Mouse (Mus musculus): ENCODE results near the gene Hsd17b2.
A peak's percentile ranks its signal among the peaks of the same experiment; 100 is the strongest.

Gene Hsd17b2

DNA sequence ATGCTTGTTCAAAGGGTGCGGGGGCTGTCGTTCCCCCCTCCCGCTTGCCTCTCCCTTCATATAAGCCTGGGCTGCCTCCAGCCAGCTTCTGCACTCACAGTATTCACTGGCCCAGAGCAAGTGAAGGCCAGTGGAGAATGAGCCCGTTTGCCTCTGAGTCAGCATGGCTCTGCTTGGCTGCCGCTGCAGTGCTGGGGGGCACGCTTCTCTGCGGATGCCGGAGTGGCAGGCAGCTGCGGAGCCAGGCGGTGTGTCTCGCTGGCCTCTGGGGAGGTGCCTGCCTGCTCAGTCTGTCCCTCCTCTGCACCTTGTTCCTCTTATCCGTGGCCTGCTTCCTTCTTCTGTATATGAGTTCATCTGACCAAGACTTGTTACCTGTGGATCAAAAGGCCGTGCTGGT lies at the start of gene Hsd17b2:
TSS of gene Hsd17b2 (plus strand) at position 46 of the 400 bp plus-strand sequence.
- no peak for DNase-seq (ENCODE audit: low spot score in 2 of 2)

DNA sequence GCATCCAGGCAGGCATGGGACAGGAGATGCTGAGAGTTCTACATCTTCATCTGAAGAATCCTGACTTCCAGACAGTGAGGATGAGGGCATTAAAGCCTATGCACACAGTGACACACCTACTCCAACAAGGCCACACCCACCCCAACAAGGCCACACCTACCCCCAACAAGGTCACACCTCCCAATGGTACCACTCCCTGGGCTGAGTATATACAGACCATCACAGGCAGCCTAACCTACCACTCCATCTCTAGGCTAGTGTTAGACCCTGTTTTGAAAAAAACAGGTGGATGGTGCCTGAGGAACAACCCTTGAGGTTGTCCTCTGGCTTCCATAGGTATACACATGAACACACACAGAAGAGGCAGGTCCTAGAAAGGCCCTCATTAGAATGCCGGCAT lies 49.4 kb upstream of the Hsd17b2 start:
- DNase-seq (ENCODE audit: low spot score in 2 of 2), result no peak

DNA sequence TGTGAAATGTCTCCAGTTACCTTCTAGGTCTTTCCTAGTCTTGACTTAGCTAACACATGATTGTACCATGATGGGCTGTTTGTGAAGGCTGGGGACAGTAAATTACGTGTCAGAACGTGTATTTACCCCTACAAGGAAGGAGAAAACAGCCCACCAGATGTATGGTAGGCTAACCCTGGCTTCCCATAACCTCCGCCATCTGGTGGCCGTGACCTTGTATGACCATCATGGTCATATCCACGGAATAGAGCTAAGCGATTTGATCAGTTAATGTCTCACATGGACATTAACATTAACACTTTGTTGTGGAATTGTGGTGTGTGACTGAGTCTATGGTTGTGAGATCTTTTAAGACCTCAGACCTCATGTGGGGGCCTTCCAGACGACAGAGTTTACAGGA lies 42.7 kb upstream of the Hsd17b2 start:
- no peak for DNase-seq (ENCODE audit: low spot score in 2 of 2)

DNA sequence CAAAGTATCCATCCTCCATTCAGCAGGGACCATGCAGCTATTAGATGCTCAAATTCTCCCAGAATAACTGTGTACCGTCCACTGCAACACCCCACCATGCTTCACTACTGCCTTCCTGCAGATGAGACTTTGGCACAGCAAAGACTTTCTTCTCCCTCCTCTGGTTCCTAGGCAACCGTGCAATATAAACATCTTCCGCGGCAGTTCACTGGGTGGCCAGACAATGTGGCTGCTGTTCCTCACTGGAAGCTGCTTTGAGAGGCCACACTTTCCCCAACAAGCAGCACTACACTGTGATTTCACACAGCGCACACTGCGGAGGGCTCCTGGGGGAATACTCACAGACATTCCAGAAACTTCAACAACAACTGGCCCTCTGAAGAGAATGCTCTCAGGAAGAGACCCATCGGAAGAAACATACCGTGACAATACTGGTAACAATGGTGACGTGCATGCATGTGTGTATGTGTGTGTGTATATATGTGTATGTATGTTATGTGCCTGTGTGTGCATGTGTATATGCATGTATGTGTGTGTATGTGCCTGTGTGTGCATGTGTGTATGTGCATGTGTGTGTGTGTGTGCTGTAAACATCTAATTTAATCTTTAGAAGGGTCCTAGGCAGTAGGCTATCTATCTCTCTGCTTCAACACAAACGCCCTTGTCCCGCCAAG lies 41.2 kb upstream of the Hsd17b2 start:
- DNase-seq (ENCODE audit: low spot score in 2 of 2), result peak; percentile 11 to 30

DNA sequence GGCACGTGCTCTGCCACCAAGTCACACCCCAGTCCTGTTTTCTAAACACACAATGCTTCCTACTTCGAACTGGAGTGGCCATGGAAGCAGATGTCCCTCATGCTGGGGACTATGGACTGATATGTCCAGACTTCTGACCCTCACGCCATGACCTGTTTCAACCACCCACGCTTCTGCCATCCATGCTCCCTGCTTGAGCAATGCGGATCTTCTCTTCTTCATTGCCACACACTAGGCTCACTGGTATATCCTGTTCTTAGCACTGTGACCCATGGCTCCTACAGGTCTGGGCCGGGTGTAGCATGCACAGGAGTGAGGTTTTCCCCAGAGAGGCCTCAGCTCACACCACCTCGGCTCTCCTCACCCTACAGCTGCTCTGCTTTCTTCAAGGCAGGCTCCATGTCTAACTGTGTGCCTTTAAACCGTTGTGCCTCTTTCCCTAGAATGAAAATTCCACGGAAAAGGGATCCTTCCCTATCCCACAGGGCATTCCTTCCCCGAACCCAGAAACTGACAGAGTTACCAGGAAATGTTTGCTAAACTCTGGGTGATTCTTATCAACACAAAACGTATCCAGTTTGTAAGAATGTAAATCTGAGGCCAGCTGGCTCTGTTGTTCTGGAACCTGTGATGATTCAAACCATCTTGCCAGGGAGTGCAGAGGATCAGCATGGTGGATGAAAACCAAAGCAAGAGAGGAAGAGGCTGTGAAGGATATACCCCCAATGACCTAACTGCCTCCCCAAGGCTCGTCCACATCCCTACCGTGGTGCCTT lies 34.2 kb upstream of the Hsd17b2 start:
- no peak for DNase-seq (ENCODE audit: low spot score in 2 of 2)

DNA sequence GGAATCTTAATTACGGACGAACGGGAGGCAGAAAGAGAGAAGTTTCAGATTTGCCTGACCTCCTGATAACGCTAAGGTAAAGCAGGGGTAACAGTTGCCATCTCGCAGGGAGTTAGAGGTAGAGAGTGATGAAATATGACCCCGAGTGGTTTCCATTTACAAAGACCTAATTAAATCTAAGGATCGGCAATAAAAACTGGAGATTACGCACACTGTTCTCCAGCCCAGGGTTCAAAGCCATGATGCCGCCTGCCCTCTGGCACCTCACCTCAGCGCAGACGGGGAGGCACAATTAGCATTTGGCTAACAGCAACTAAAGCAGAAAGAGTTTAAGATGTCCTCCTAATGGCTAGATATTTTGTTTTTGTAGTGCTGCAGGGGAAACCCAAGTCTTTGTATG lies 31.2 kb upstream of the Hsd17b2 start:
- no peak for DNase-seq (ENCODE audit: low spot score in 2 of 2)

DNA sequence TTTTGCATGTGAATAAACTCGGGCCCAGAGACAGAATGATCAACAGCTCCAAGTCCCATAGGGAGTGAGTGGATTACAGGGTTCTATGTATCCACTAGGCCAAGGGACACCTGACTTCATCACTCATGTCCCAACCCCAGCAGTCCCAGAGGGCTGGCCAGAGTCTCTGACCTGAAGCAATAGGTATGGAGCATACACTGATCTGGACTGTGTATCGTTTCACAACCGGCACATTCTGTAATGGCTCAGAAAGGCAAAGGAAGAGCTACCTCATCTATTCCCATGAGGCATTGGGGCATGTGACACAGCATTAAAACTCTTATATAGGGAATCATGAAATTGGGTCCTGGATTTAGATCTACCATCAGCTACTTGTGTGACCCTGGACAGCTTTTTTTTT lies 29.1 kb upstream of the Hsd17b2 start:
- DNase-seq (ENCODE audit: low spot score in 2 of 2), result no peak

DNA sequence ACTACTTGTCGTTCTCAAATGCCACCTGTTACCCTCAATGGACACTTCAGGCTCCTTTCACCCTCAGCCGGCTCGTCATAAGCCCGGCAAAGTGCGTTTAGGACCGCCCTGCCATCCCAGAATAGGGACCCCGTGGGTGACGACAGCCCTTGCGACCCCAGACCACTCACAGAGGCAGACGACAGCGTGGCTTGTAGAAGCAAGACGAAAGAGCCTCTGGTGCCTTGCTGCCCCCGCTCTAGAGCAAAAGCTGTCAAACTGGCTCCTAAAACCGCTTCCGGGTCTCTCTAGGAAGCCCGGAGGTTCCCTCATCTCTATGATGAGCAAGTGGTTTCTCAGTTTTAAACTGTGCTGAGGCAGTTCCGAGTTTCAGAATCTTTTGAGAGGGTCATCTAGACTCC lies 28.3 kb upstream of the Hsd17b2 start, which contains the start of gene Sdr42e1:
TSS of gene Sdr42e1 (minus strand) at position 260 of the 401 bp plus-strand sequence.
- peak; percentile 9 to 20 for DNase-seq (ENCODE audit: low spot score in 2 of 2)

DNA sequence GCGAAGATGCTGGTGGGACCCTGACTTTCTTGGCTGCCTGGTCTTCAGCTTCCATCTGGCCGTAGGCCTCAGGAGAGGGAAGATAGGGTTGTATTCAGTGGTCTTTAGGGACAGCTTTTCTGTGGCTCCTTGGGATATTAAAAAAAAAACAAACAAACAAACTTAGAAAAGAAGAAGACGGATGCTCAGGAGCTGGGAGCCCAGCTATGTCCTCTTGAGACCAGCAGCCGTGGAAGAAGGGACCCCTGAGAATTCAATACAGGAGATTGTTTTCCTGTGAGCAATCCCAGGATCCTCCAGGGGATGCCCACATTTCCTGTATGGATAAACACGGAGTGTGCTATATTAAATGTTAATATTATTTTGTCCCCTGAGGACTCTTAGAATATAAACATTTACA lies 26.5 kb upstream of the Hsd17b2 start:
- DNase-seq (ENCODE audit: low spot score in 2 of 2), result no peak

DNA sequence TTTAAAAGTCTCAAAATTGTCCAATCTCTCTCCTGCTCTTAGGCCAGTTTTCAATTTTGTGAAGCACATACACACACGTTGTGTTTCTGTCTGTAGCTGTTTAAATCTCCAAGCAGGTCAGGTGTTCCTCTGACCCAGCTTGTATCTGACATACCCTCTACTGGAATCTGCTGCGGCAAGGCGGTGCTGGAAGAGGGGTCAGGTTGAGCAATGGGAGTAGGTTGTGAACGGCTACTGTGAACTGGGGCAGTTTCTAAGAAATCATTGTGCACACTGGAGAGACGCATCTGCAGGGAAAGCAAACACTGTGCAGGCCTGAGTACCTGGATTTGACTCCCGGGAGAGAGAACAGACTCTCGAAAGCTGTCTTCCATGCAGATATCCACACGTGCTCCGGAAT lies 25.2 kb upstream of the Hsd17b2 start:
- DNase-seq (ENCODE audit: low spot score in 2 of 2), result no peak

DNA sequence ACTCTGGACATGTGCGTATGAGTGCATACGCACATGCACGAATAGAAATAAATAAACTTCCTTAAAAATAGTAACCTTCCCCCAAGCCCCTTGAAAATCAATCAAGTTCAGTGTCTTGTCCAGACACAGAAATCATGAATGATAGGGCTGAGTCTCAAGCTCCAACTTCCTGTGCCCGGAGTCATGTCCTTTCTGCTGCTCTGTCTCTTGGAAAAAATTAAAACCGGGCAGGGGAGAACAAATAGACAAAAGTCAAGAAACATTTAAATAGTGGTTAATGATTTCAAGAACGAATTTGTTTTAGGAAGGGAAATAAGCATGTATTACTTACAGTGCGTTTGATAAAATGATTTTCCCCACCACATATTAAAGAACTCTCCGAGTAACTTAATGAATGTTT lies 24.7 kb upstream of the Hsd17b2 start:
- no peak for DNase-seq (ENCODE audit: low spot score in 2 of 2)

DNA sequence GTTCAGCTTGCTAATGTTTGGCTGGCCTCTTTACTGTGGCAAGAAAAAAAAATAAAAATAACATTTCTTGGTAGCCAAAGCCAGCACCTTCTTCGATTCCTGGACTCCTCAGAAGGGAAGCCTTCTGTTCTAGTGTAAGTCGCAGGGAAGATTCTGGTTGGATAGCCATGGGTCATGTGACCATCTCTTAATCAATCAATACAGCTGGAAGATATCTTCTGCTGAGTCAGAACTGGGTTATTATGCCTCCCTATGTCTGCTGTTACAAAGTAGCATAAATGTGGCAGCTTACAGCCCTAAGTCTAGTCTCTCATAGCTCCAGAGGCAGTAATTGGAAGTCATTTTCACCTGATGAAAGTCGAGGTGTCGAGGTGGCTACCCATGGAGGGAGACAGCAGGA lies 23.1 kb upstream of the Hsd17b2 start:
- DNase-seq (ENCODE audit: low spot score in 2 of 2), result no peak

DNA sequence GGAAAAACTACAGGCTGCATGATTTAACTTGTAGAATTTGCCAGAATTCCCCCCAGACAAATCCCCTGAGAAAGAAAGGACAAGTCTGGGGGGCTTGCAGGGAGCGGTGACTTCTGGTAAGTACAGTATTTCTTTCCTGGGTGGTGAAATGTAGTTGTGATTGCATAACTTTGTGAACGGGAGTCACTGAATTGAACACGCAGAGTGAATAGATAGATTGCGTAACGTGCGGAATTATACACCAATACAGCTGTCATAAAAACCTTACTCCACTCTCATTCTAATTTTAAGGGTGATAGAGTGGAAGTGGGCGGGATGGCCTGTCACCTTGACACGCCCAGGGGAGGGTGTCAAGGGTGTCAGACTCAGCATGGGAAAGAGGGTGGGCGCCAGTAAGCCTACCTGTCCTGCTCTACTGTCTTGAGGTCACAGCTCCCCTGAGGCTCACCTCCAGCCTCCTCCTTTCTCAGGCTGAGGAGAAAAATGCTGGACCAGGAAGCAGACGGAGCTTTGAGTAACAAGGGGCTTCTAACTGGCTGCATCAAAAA lies 17.7 kb upstream of the Hsd17b2 start:
- DNase-seq (ENCODE audit: low spot score in 2 of 2), result no peak

DNA sequence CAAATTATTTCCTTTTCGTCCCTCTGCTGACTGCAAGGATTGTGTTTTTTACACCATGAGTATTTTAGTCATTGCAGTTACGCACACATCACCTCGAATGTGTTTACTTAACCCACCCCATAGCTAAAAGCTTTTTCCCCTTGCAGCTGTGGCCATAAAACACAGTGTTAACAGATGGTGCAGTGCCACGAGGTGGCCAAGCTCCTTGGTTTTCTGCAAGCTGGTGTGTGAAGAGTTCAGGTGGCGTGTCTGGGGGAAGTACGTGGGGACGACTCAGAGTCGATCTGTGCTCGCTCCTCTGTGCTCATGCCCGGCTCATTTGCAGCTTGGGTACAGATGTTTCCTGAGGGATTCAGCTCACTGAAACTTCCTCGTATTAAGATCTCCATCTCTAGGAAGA lies 17.2 kb upstream of the Hsd17b2 start:
- no peak for DNase-seq (ENCODE audit: low spot score in 2 of 2)

DNA sequence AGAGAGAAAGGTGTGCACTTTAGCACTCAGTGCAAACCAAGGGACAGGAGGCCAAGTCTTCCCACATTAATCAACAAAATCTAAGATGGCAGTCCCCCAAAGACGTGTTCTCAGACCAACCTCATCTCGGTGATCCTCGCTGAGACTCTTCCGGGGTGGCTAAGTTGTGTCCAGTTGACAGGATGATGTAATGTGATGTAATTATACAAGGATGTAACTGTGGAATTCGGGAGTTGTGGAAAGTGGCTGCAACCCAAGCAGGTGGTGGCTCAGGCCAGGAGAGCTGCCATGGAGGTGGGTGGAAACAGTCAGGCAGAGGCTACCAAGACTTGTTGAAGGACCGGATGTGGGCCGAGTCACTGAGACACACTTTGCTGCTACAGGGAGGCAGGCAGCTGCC lies 13.8 kb upstream of the Hsd17b2 start:
- DNase-seq (ENCODE audit: low spot score in 2 of 2), result no peak

DNA sequence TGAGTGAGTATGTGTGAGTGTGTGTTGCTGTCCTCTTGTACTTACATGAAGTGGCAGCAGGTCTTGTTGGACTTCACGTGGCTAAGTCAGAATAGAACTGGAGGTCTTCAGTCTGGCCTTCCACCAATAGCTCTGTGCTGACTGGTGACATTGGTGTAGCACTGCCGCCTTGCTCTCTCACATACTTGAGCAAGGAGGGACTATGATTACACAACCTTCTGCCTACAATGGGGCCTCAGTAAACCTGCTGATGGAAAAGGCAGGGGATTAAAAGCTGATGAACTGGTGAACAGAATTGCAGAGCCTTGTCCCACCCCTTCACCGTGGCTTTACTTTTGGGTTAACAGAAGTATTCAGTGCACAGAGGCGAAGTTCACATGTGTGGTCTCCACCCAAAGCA lies 9.6 kb upstream of the Hsd17b2 start:
- DNase-seq (ENCODE audit: low spot score in 2 of 2), result no peak

DNA sequence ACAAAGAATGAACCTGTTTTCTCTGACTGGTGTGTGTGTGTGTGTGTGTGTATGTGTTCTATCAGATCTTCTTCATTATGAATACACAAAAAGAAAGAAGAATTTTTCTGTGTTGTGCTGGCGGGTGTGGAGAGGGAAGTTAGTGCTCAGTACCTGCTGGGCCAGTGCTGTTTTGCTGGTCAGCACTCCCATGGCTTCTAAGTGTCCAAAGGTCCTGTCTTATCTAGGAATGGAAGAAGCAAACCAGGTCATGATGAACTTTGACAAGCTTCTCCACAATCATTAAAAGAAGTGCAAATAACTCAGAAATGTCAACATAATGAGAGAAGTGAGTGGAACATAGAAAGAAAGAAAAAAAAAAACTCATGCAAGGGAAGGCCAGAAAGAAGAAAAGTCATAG lies 6.1 kb upstream of the Hsd17b2 start:
- no peak for DNase-seq (ENCODE audit: low spot score in 2 of 2)

DNA sequence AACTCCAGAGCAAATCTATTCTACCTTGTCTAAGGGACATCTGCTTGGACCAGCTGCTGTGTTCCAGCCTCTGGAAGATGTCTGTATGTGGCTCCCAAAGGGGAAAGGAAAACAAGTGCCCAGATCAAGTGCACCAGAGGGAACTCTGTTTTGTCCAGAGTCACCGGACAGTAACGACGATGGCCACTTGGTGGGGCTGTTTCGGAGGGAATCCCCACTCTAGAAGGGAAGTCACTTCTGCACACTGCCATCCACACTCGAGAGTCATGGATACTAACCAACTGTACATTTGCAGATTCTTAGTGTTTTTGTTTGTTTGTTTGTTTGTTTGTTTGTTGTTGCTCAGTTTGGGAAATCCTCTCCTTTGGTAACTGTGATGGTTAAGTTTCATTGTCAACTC lies 4.5 kb upstream of the Hsd17b2 start:
- no peak for DNase-seq (ENCODE audit: low spot score in 2 of 2)

DNA sequence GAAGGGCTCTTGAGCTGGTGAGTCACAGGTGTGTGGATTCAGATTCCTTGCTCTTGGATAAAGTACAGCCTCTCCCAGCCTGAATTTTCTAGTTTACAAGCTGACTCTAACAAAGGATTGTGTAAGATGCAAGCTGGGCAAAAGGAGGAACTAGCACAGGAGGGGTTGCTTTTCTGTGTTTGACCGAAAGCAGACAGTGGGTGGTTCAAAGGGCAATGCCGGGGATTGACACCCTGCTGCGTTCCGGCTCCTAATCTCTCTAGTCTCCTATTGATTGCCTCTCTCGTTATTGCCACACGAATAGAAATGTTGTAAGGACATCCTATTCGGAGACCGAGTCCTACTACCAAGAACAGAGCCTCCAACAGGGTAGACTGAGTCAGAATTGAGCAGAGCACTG lies 1.0 kb upstream of the Hsd17b2 start:
- DNase-seq (ENCODE audit: low spot score in 2 of 2), result no peak

DNA sequence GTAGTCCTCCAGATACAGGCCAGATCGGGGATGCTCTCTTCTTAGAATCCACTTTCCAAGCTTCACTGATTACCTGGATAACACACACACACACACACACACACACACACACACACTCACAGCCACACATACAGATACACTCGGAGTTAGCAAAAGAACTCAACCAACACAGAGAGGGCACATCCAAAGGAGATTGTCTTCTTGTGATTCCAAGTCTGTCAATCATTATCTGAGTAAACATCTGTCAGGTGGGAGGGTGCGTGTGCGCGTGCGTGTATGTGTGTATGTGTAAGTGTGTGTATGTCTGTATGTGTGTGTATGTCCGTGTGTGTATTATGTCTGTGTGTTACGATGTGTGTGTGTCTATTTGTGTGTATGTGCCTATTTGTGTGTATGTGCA lies 458 bp upstream of the Hsd17b2 start:
- no peak for DNase-seq (ENCODE audit: low spot score in 2 of 2)

DNA sequence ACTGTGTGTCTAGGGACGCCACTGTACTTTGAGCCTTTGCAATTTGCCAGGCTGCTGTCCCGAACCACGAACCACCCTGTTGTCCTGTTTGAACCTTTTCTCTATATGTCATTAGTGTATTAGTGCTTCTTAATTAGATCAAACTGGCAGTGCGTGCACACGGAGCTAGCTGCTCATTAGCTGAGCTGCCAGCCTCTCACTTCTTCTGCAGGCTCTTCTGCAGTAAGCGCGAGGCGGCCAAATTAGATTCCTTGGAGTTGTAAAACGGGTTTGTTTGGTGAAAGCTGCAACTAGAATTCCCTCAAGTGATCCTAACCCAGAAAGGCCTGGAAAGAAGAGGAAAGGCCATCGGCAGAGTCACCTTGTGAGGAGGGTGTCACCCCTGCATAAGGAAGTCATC lies 997 bp downstream of the Hsd17b2 start:
- no peak for DNase-seq (ENCODE audit: low spot score in 2 of 2)

DNA sequence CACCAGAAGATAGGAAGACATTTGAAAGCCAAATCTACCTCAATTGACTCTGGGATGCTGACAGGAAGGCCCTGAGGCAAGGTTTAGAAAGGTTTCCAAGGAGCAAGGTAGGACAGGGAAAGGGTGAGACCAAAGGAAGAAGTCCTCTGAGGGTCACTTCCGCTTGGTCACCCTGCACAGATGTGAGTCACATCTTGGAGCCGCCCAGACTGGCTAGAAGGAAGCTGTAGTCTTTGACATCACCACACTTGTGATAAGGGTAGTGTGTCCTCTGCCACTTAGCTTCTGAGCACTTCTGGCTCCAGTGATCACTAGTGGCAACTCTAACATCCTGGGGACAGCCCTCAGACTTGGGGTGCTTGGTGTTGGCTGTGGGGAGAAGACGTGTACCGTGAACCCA lies 4.4 kb downstream of the Hsd17b2 start:
- DNase-seq (ENCODE audit: low spot score in 2 of 2), result no peak

DNA sequence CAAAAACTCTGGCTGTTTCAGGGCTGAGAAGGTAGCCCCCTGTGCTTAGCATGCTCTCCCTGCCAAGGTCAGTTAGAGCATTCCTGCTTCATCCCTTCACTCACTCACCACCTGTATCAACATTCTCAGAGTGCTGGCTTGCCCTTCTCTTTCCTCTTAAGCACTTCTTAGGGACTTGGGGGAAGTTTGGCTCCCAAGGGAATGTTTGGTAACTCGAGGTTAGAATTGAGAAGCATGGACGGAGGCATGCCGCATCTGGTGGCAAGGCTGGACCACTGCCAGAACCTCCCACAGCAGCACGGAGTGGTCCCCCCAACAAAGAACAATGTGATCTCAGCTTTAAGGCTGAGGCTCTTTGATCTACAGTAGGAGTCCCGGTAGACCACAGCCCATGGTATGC lies 10.5 kb downstream of the Hsd17b2 start:
- no peak for DNase-seq (ENCODE audit: low spot score in 2 of 2)

Measured in right cerebral cortex, postnatal 36 days (tissue).